Mouse (Mus musculus) MEL (cell line): Measurements from ENCODE around the gene Dcn. TPM values are rescaled to one million over a fixed set of nuclear protein-coding genes. Genes with fewer than 3 reads are reported as not detected.

Source experiments
- DNase-seq: peaks from one replicate; pipeline ENCODE4 v3.0.0; 2011; ENCODE audit warnings: low read depth, low spot score
- H3K27ac ChIP-seq: 2 replicates; pipeline ENCODE4 v1.5.1; 2012; ENCODE audit warnings: low read depth, mild to moderate bottlenecking, control low read depth, low read length, moderate library complexity; ENCODE audit not compliant: control insufficient read depth
- H3K27me3 ChIP-seq, 2 experiments: fragments of 150-350 bp in 1 of 2; sonication (generic) in 1 of 2; 2 replicates each; pipeline ENCODE4 v1.6.1; 2012; ENCODE audit warnings: low read length in 2 of 2, mild to moderate bottlenecking in 2 of 2, improper control_type of control experiment in 1 of 2, moderate library complexity in 1 of 2; ENCODE audit not compliant: insufficient read depth in 2 of 2, control insufficient read depth in 1 of 2
- H3K36me3 ChIP-seq, 2 experiments: 2 replicates each; pipeline ENCODE4 v1.6.1; 2012 to 2014; ENCODE audit warnings: low read length in 2 of 2, improper control_type of control experiment in 1 of 2, inconsistent platforms in 1 of 2, mild to moderate bottlenecking in 1 of 2; ENCODE audit not compliant: insufficient read depth in 2 of 2, control insufficient read depth in 1 of 2
- H3K4me1 ChIP-seq, 2 experiments: fragments of 150-350 bp in 1 of 2; sonication (generic) in 1 of 2; 2 replicates each; pipeline ENCODE4 v1.6.1; 2012; ENCODE audit warnings: low read length in 2 of 2, improper control_type of control experiment in 1 of 2, mild to moderate bottlenecking in 1 of 2; ENCODE audit not compliant: insufficient read depth in 2 of 2, control insufficient read depth in 1 of 2
- H3K4me3 ChIP-seq, 2 experiments: fragments of 150-350 bp in 1 of 2; sonication (generic) in 1 of 2; 2 replicates each; pipeline ENCODE4 v1.5.1; 2012; ENCODE audit warnings: low read depth in 2 of 2, low read length in 2 of 2, mild to moderate bottlenecking in 2 of 2, moderate library complexity in 2 of 2, control low read depth in 1 of 2, improper control_type of control experiment in 1 of 2; ENCODE audit not compliant: control insufficient read depth in 1 of 2, insufficient read depth in 1 of 2
- H3K79me2 ChIP-seq: 2 replicates; pipeline ENCODE4 v1.6.1; 2012; ENCODE audit warnings: mild to moderate bottlenecking, low read length, moderate library complexity; ENCODE audit not compliant: control insufficient read depth, poor library complexity, insufficient read depth
- H3K9ac ChIP-seq: 2 replicates; pipeline ENCODE4 v1.6.1; 2012; ENCODE audit warnings: low read depth, mild to moderate bottlenecking, control low read depth, low read length, moderate library complexity; ENCODE audit not compliant: control insufficient read depth, poor library complexity, severe bottlenecking
- H3K9me3 ChIP-seq: fragments of 150-350 bp; sonication (generic); replicated peaks from 2 replicates; pipeline ENCODE4 v1.6.1; 2012; ENCODE audit warnings: mild to moderate bottlenecking, low read length, improper control_type of control experiment, moderate library complexity; ENCODE audit not compliant: insufficient read depth
- BHLHE40 ChIP-seq: IDR thresholded peaks from 2 replicates; pipeline ENCODE4 v1.6.1; 2012; ENCODE audit warnings: low read depth, mild to moderate bottlenecking, inconsistent platforms, low read length, improper control_type of control experiment, borderline replicate concordance
- CHD1 ChIP-seq: IDR thresholded peaks from 2 replicates; pipeline ENCODE4 v1.6.1; 2012; ENCODE audit warnings: low read depth, mild to moderate bottlenecking, inconsistent platforms, low read length, improper control_type of control experiment
- GABPA ChIP-seq: IDR thresholded peaks from 2 replicates; pipeline ENCODE4 v1.6.1; 2012; ENCODE audit warnings: low read depth, mild to moderate bottlenecking, inconsistent platforms, low read length, improper control_type of control experiment, moderate library complexity
- GATA1 ChIP-seq: IDR thresholded peaks from 2 replicates; pipeline ENCODE4 v1.6.1; 2011; ENCODE audit warnings: low read depth, low read length, improper control_type of control experiment
- HCFC1 ChIP-seq: IDR thresholded peaks from 2 replicates; pipeline ENCODE4 v1.6.1; 2012; ENCODE audit warnings: low read depth, mild to moderate bottlenecking, inconsistent platforms, low read length, improper control_type of control experiment, moderate library complexity
- JUND ChIP-seq: IDR thresholded peaks from 2 replicates; pipeline ENCODE4 v1.6.1; 2011; ENCODE audit warnings: low read depth, mild to moderate bottlenecking, improper control_type of control experiment, low read length
- MAFK ChIP-seq: IDR thresholded peaks from 2 replicates; pipeline ENCODE4 v1.6.1; 2011; ENCODE audit warnings: low read depth, mild to moderate bottlenecking, low read length, improper control_type of control experiment, borderline replicate concordance
- MAX ChIP-seq: IDR thresholded peaks from 2 replicates; pipeline ENCODE4 v1.6.1; 2011; ENCODE audit warnings: low read length, improper control_type of control experiment
- MAZ ChIP-seq: IDR thresholded peaks from 2 replicates; pipeline ENCODE4 v1.6.1; 2012; ENCODE audit warnings: low read depth, mild to moderate bottlenecking, inconsistent platforms, low read length, improper control_type of control experiment
- MXI1 ChIP-seq: IDR thresholded peaks from 2 replicates; pipeline ENCODE4 v1.6.1; 2011; ENCODE audit warnings: mild to moderate bottlenecking, low read depth, low read length, improper control_type of control experiment
- MYC ChIP-seq: IDR thresholded peaks from 2 replicates; pipeline ENCODE4 v1.6.1; 2011; ENCODE audit warnings: low read depth, mild to moderate bottlenecking, low read length, improper control_type of control experiment, moderate library complexity
- NELFE ChIP-seq: IDR thresholded peaks from 2 replicates; pipeline ENCODE4 v1.6.1; 2011; ENCODE audit warnings: low read depth, low read length, improper control_type of control experiment
- NRF1 ChIP-seq: IDR thresholded peaks from 2 replicates; pipeline ENCODE4 v1.6.1; 2014; ENCODE audit warnings: low read depth, mild to moderate bottlenecking, inconsistent platforms, low read length, improper control_type of control experiment, moderate library complexity; ENCODE audit not compliant: poor library complexity, insufficient read depth, severe bottlenecking
- POLR2A ChIP-seq, 2 experiments: IDR thresholded peaks; 2 replicates each; pipeline ENCODE4 v1.6.1; 2011 to 2012; ENCODE audit warnings: low read length in 2 of 2, mild to moderate bottlenecking in 2 of 2, control low read depth in 1 of 2, improper control_type of control experiment in 1 of 2, low read depth in 1 of 2, moderate library complexity in 1 of 2; ENCODE audit not compliant: control insufficient read depth in 1 of 2, insufficient read depth in 1 of 2, poor library complexity in 1 of 2
- POLR2AphosphoS5 ChIP-seq: IDR thresholded peaks from 2 replicates; pipeline ENCODE4 v1.6.1; 2012; ENCODE audit warnings: low read depth, borderline replicate concordance, mild to moderate bottlenecking, inconsistent platforms, low read length, moderate library complexity, mixed read lengths
- RAD21 ChIP-seq: IDR thresholded peaks from 2 replicates; pipeline ENCODE4 v1.6.1; 2011; ENCODE audit warnings: mild to moderate bottlenecking, low read depth, low read length, improper control_type of control experiment
- SMC3 ChIP-seq: IDR thresholded peaks from 2 replicates; pipeline ENCODE4 v1.6.1; 2011; ENCODE audit warnings: low read depth, low read length, improper control_type of control experiment
- TBP ChIP-seq: IDR thresholded peaks from 2 replicates; pipeline ENCODE4 v1.8.0; 2011; ENCODE audit warnings: low read depth, low read length, improper control_type of control experiment
- UBTF ChIP-seq: IDR thresholded peaks from 2 replicates; pipeline ENCODE4 v1.6.1; 2012; ENCODE audit warnings: low read depth, mild to moderate bottlenecking, inconsistent platforms, low read length, improper control_type of control experiment, moderate library complexity, borderline replicate concordance; ENCODE audit not compliant: insufficient read depth
- USF1 ChIP-seq: IDR thresholded peaks from 2 replicates; pipeline ENCODE4 v1.6.1; 2014; ENCODE audit warnings: low read depth, mild to moderate bottlenecking, inconsistent platforms, low read length, improper control_type of control experiment, moderate library complexity
- ZC3H11A ChIP-seq: IDR thresholded peaks from 2 replicates; pipeline ENCODE4 v1.6.1; 2012; ENCODE audit warnings: low read depth, mild to moderate bottlenecking, inconsistent platforms, low read length, improper control_type of control experiment
- ZKSCAN1 ChIP-seq: IDR thresholded peaks from 2 replicates; pipeline ENCODE4 v1.6.1; 2012; ENCODE audit warnings: low read depth, mild to moderate bottlenecking, inconsistent platforms, low read length, improper control_type of control experiment, moderate library complexity
- polyA plus RNA-seq, 2 experiments: library from polyadenylated mRNA; stranded (reverse) in 1 of 2; unstranded in 1 of 2; fragments of >175 nt in 1 of 2; fragments of >200 nt in 1 of 2; gene quantifications; 2 replicates each; pipeline versions ENCODE4 v1.2.1 to v1.2.4; 2012; ENCODE audit warnings: low replicate concordance in 2 of 2, low read depth in 1 of 2; ENCODE audit not compliant: insufficient read length in 2 of 2, insufficient read depth in 1 of 2, missing spikeins in 1 of 2
- total RNA-seq: library from RNA; depleted of rRNA; stranded (reverse); fragments of 300-350 nt; gene quantifications from 2 replicates; pipeline ENCODE4 v1.2.3, GENCODE M21; 2012

Dcn gene
- total and polyA plus RNA-seq, 3 experiments, result not detected

DNA sequence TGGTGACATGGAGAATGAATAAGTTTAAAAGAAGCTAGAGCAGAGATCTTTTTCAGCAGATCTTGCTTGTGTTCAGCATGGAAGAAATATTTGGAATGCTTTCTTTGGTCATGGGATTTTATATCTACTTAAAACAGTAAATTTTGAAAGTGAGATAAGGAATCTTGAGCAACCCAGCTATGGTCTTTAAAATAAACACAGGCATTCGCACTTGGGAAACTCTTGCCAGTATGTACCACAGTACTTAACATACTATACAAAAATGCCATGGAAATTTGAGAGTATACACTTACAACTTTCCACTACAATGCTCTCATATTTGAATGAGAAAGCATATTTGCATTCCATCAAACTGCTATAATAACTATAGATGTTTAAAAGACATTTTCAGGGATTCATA is 68.3 kb downstream of the Dcn start:
- Histone ChIP-seq H3K4me1 (no peaks in the 10 kb centered on the region), H3K9me3 (no peaks in the 10 kb centered on the region), H3K9ac (no peak overlapping the region), H3K27ac (no peak overlapping the region), H3K27me3 (no peaks in the 10 kb centered on the region), H3K36me3 (no peaks in the 10 kb centered on the region), H3K4me3 (no peak overlapping the region), H3K79me2 (no peaks in the 10 kb centered on the region)
- TF ChIP-seq TBP, result no peak
- TF ChIP-seq GABPA, result no peak
- no peak for TF ChIP-seq SMC3
- TF ChIP-seq CHD1, result no peak
- no peak for TF ChIP-seq POLR2A (IDR thresholded peaks at IDR 0.05; ENCODE audit: control insufficient read depth in 1 of 2, insufficient read depth in 1 of 2, low read depth in 1 of 2, low read length in 2 of 2, poor library complexity in 1 of 2)
- no peak for TF ChIP-seq MAZ
- no peak for TF ChIP-seq RAD21
- TF ChIP-seq USF1, result no peak
- TF ChIP-seq BHLHE40, result no peak
- TF ChIP-seq MXI1, result no peak
- no peak for TF ChIP-seq ZKSCAN1
- TF ChIP-seq NELFE, result no peak
- TF ChIP-seq ZC3H11A, result no peak
- TF ChIP-seq MAX, result no peak
- TF ChIP-seq MYC, result no peak
- no peak for TF ChIP-seq UBTF
- no peak for TF ChIP-seq JUND
- TF ChIP-seq MAFK, result no peak
- DNase-seq, result no peak

DNA sequence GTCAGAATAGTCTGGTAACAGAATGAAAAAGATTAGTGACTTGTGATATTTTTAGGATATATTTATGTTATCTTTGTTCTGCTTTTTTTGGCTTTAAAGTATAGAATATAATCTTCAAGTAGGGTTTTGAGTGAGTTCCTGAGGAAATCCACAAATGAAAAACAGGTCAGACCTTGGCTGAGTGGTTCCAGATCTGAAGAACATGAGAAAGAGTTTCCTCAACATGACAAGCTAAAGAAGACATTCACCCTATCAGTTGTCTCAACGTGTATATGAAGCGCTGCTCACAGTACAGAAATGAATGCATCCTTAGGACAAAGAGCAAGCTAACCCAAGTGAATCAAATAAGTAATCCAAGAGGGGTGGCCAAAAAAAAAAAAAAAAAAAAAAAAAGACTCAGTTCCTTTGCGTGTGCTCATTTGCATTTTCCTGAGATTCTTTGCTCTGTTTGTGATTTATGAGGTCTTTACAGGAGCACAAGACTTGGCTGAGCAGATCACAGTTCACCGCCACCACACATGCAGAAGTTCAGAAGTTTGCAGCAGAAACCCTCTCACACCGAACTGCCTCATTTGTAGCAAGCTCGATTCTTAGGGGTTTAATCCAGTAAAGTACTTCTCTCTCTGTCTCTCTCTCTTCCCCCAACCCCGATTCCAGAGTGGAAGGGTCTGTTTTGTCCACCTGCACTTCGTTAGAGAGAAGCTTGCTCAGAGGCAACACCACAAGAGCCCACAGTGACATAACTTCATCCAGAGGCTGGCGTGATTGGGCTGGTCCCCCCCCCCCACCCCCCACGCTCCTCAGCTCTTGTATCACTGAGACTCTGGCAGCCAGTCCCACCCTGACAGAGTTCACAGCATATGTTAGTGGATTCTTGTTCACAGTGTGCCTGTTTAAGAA is 85.8 kb downstream of the Dcn start, which contains the start of gene Lum:
Gene Lum (plus strand): TSS at position 172 of the 900 bp plus-strand sequence.
- no peak within 1 kb of the TSS for H3K27ac ChIP-seq
- no peak for DNase-seq
- no peaks in the 10 kb centered on the region for H3K9me3 ChIP-seq
- no peak for TF ChIP-seq UBTF
- TF ChIP-seq ZC3H11A, result no peak
- no peak for TF ChIP-seq NRF1
- TF ChIP-seq HCFC1, result no peak
- TF ChIP-seq CHD1, result no peak
- no peak for TF ChIP-seq POLR2AphosphoS5
- no peak for TF ChIP-seq MAZ
- no peak for TF ChIP-seq GABPA
- no peak for TF ChIP-seq GATA1
- TF ChIP-seq, all 39 proteins: peak for 0
- no peak within 1 kb of the TSS for H3K4me3 ChIP-seq
- H3K27me3 ChIP-seq, result no peaks in the 10 kb centered on the region
- H3K79me2 ChIP-seq, result no peaks in the 10 kb centered on the region
- H3K4me1 ChIP-seq, result no peaks in the 10 kb centered on the region
- no peaks in the 10 kb centered on the region for H3K36me3 ChIP-seq
- no peak within 1 kb of the TSS for H3K9ac ChIP-seq
